Mouse (Mus musculus) embryonic facial prominence, embryonic 13.5 days (tissue): ENCODE results near the gene Iqgap1. TPM values are rescaled to one million over a fixed set of nuclear protein-coding genes. Genes with fewer than 3 reads are reported as not detected.

Experiments
- ATAC-seq: fragments of 200-750 bp; cut with Nextera tagmentation; 2 replicates; pipeline ENCODE4 v1.8.0; 2017; ENCODE audit warnings: low read depth; ENCODE audit not compliant: insufficient number of reproducible peaks, insufficient read depth, low FRiP score, low TSS enrichment
- H3K27ac ChIP-seq: fragments of 300-500 bp; sonication (generic); 2 replicates; pipeline ENCODE4 v1.5.1; 2015; ENCODE audit warnings: moderate library complexity, mild to moderate bottlenecking, inconsistent platforms
- H3K27me3 ChIP-seq: fragments of 300-500 bp; sonication (generic); 2 replicates; pipeline ENCODE4 v1.6.1; 2015; ENCODE audit warnings: mild to moderate bottlenecking, inconsistent platforms
- H3K36me3 ChIP-seq: fragments of 300-500 bp; sonication (generic); 2 replicates; pipeline ENCODE4 v1.6.1; 2015; ENCODE audit warnings: mild to moderate bottlenecking, inconsistent platforms
- H3K4me1 ChIP-seq: fragments of 300-500 bp; sonication (generic); 2 replicates; pipeline ENCODE4 v1.6.1; 2015; ENCODE audit warnings: inconsistent platforms
- H3K4me2 ChIP-seq: fragments of 300-500 bp; sonication (generic); 2 replicates; pipeline ENCODE4 v1.6.1; 2015; ENCODE audit warnings: moderate library complexity, mild to moderate bottlenecking, inconsistent platforms
- H3K4me3 ChIP-seq: fragments of 300-500 bp; sonication (generic); 2 replicates; pipeline ENCODE4 v1.5.1; 2015; ENCODE audit warnings: mild to moderate bottlenecking, inconsistent platforms
- H3K9ac ChIP-seq: fragments of 300-500 bp; sonication (generic); 2 replicates; pipeline ENCODE4 v1.6.1; 2015; ENCODE audit warnings: mild to moderate bottlenecking, inconsistent platforms
- H3K9me3 ChIP-seq: fragments of 300-500 bp; sonication (generic); 2 replicates; pipeline ENCODE4 v1.6.1; 2016; ENCODE audit warnings: inconsistent platforms
- WGBS: fragments of 180-500 bp; shearing (Covaris S2); methylation state at CpG from one replicate; pipeline ENCODE4 v1.1.7; 2015; ENCODE audit warnings: mixed read lengths; 5-methylcytosine and 5-hydroxymethylcytosine counted together
- polyA plus RNA-seq: library from polyadenylated mRNA; unstranded; fragments of >200 nt; fragmentation: Nextera tagmentation; extraction: Ambion mirVana; gene quantifications from 2 replicates; pipeline ENCODE4 v1.2.1, GENCODE M21; 2015

Gene Iqgap1
- polyA plus RNA-seq, 1 experiment from 2014 or later, result 56.0 TPM

GRCm38 (mm10) chr7:80796805-80797567 lies 28.8 kb downstream of the Iqgap1 start:
- Histone ChIP-seq H3K36me3 (peaks cover 53% of the 10 kb centered on the region), H3K4me1 (peaks cover 5% of the 10 kb centered on the region), H3K4me2 (no peak overlapping the region), H3K4me3 (no peak overlapping the region), H3K27ac (0 out of 2 replicates have a peak overlapping the region, but pooled peaks have one; percentile 5), H3K9me3 (peaks cover 3% of the 10 kb centered on the region; the same call in 1 of the 2 replicates), H3K9ac (no peak overlapping the region), H3K27me3 (no peaks in the 10 kb centered on the region)
- no peak for ATAC-seq
- 78% methylated on average over 15 of the region's 15 CpGs for WGBS

GRCm38 (mm10) chr7:80796258-80796657 lies 29.5 kb downstream of the Iqgap1 start:
- H3K9me3 ChIP-seq, result peaks cover 3% of the 10 kb centered on the region; the same call in 1 of the 2 replicates
- H3K4me3 ChIP-seq, result no peak overlapping the region
- H3K9ac ChIP-seq, result no peak overlapping the region
- WGBS, result 82% methylated on average over 6 of the region's 6 CpGs
- H3K4me1 ChIP-seq, result peaks cover 5% of the 10 kb centered on the region; the same call in 1 of the 2 replicates
- peaks cover 53% of the 10 kb centered on the region for H3K36me3 ChIP-seq
- no peak overlapping the region for H3K4me2 ChIP-seq
- H3K27me3 ChIP-seq, result no peaks in the 10 kb centered on the region
- no peak for ATAC-seq
- H3K27ac ChIP-seq, result 0 out of 2 replicates have a peak overlapping the region, but pooled peaks have one; percentile 19

DNA sequence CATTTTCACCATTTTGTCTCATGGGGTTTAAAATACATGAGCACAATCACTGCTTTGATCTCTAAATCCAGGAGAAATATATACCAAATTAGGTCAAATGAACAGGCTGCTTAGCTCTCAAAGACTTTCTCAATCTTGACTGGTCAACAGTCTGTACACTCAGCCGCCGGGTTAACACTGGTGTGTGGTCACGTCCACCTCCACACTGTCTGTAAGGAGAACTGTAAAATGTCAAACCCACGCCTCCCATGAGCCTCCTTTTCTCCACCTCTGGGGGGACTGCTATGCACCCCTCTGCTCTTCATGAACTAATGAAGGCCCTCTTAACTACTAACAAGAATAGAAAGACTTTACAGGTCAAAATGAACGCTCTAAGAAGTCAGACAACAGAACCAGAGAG lies 36.2 kb downstream of the Iqgap1 start:
- 72% methylated on average over 5 of the region's 5 CpGs for WGBS
- peaks cover 3% of the 10 kb centered on the region; the same call in 1 of the 2 replicates for H3K9me3 ChIP-seq
- H3K4me1 ChIP-seq, result peaks cover 26% of the 10 kb centered on the region
- no peak overlapping the region for H3K4me3 ChIP-seq
- H3K9ac ChIP-seq, result no peak overlapping the region
- no peak overlapping the region for H3K27ac ChIP-seq
- peaks cover 9% of the 10 kb centered on the region for H3K36me3 ChIP-seq
- H3K4me2 ChIP-seq, result no peak overlapping the region
- ATAC-seq, result no peak
- H3K27me3 ChIP-seq, result no peaks in the 10 kb centered on the region

DNA sequence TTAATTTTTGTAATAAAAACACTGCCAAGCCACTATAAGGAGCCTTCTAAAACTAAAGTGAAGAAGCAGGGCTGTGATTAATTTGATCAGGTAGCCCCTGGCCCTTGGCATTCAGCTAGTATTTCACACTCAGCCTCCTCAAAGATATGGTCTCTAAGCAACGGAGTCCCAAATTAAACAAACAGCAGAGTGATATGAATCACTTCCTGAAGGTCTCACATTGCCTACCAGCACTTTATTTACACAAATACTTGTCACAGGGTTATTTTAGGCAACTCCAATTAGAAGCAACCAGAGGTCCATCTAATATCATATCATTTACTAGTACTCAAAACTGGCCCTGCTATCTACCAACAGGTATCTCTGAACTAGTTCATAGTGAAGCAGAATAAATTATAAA lies 36.7 kb downstream of the Iqgap1 start:
- H3K4me1 ChIP-seq, result peaks cover 26% of the 10 kb centered on the region
- no peak overlapping the region for H3K27ac ChIP-seq
- no peaks in the 10 kb centered on the region for H3K27me3 ChIP-seq
- H3K4me3 ChIP-seq, result no peak overlapping the region
- ATAC-seq, result no peak
- peaks cover 9% of the 10 kb centered on the region for H3K36me3 ChIP-seq
- H3K4me2 ChIP-seq, result no peak overlapping the region
- peaks cover 3% of the 10 kb centered on the region; the same call in 1 of the 2 replicates for H3K9me3 ChIP-seq
- no peak overlapping the region for H3K9ac ChIP-seq
- WGBS, result 20% methylated on average over 1 of the region's 1 CpGs

DNA sequence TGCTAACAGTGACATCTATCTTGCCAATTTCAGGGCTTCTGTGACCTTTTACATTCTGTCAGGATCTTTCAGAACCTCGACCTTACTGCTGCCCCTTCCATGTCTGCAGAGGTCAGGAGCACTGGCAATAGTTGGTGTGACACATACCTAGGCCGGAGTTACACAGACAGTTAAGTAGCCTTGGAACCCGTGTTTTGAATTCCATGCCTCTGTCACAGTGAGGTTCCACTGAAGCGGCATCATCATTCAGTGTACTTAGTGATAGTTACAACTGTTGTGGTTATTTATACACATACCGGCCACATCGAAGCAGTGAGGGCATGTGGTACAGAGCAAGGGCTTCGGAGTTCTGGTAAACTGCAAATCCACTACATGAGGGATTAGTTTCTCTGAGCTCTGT lies 37.8 kb downstream of the Iqgap1 start:
- no peaks in the 10 kb centered on the region for H3K27me3 ChIP-seq
- peaks cover 5% of the 10 kb centered on the region for H3K36me3 ChIP-seq
- H3K4me3 ChIP-seq, result no peak overlapping the region
- ATAC-seq, result no peak
- H3K4me2 ChIP-seq, result no peak overlapping the region
- no peak overlapping the region for H3K27ac ChIP-seq
- peaks cover 32% of the 10 kb centered on the region for H3K4me1 ChIP-seq
- H3K9me3 ChIP-seq, result no peaks in the 10 kb centered on the region
- H3K9ac ChIP-seq, result no peak overlapping the region
- 89% methylated on average over 7 of the region's 7 CpGs for WGBS

DNA sequence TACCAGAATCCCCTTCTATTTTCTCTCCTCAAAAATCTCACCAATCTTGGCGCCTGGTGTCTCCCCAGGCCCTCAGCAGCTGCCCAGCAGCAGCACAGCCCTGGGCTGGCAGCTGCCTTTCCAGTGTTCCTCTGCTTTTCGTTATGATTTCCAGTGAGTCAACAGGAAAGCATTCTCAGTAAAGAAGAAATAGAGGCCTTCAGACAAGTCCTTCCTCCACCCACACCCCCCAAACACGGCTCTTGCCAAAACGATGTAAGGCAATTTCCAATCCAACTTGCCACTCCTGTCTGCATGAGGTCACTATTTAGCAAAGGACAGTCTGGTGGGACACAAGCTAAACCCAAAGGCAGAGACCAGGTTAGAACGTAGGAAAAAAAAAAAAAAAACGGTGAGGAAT lies 39.0 kb downstream of the Iqgap1 start:
- Histone ChIP-seq H3K9me3 (no peaks in the 10 kb centered on the region), H3K27ac (peak overlapping the region; percentile 55; the same call in 1 of the 2 replicates), H3K4me1 (peaks cover 41% of the 10 kb centered on the region), H3K36me3 (no peaks in the 10 kb centered on the region), H3K27me3 (no peaks in the 10 kb centered on the region), H3K4me2 (no peak overlapping the region), H3K4me3 (no peak overlapping the region), H3K9ac (0 out of 2 replicates have a peak overlapping the region, but pooled peaks have one; percentile 0)
- WGBS, result 55% methylated on average over 6 of the region's 6 CpGs
- ATAC-seq, result no peak

DNA sequence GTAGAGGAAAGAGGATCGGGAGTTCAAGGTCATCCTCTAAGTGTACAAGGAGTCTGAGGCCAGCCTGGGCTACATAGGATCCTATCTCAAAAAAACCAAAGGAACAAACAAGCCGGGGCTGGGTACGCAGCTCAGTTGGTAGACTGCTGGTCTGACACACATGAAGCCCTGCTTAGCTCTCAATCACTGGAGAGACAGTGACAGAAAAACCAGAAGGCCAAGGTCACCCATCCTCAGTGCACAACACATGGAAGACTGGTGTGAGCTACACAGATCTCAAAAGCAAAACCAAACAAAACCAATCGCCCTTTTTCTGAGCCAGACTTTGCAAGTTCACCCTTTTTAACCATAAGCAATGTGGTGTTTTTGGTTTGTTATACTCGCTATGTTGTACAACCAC lies 41.9 kb downstream of the Iqgap1 start:
- Histone ChIP-seq H3K4me3 (no peak overlapping the region), H3K4me2 (no peak overlapping the region), H3K36me3 (no peaks in the 10 kb centered on the region), H3K27ac (no peak overlapping the region), H3K4me1 (peaks cover 40% of the 10 kb centered on the region), H3K27me3 (no peaks in the 10 kb centered on the region), H3K9ac (no peak overlapping the region), H3K9me3 (no peaks in the 10 kb centered on the region)
- ATAC-seq, result no peak
- 84% methylated on average over 5 of the region's 5 CpGs for WGBS

GRCm38 (mm10) chr7:80782155-80783109 lies 43.3 kb downstream of the Iqgap1 start:
- H3K4me2 ChIP-seq, result no peak overlapping the region
- no peaks in the 10 kb centered on the region for H3K27me3 ChIP-seq
- H3K27ac ChIP-seq, result 0 out of 2 replicates have a peak overlapping the region, but pooled peaks have one; percentile 17
- no peak for ATAC-seq
- no peaks in the 10 kb centered on the region for H3K36me3 ChIP-seq
- no peak overlapping the region for H3K4me3 ChIP-seq
- 61% methylated on average over 17 of the region's 17 CpGs for WGBS
- peaks cover 39% of the 10 kb centered on the region for H3K4me1 ChIP-seq
- H3K9me3 ChIP-seq, result no peaks in the 10 kb centered on the region
- no peak overlapping the region for H3K9ac ChIP-seq

DNA sequence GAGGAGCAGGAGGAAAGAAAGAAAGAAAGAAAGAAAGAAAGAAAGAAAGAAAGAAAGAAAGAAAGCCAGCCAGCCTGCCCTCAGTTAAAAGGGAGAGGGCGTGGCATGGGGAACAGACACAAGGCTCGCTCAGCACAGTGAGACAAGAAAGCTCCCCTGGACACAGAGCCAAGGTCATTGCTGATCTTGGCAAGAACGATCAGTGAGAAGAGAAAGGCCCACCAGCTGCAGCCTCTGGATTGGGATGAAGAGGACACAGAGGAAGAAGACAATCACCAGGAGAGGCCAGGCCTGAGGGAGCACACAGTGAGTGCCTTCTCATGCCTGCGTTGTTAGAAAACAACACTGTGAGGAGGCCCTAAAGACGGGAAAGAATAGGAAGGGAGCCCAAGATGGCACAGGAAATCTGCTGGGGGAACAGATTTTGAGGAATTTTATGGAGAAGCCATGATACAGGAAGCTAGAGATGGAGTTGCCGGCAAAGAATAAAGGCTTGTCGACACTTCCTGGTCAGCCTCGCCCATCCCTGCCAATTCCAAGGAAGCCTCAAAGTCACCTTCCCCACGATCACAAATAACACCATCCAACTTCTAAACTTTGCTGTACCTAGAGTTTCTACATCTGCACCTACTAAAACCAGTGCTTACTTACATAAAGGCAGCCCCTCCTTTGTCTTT lies 44.2 kb downstream of the Iqgap1 start:
- H3K36me3 ChIP-seq, result no peaks in the 10 kb centered on the region
- H3K9me3 ChIP-seq, result no peaks in the 10 kb centered on the region
- H3K4me2 ChIP-seq, result no peak overlapping the region
- no peak overlapping the region for H3K4me3 ChIP-seq
- H3K27ac ChIP-seq, result no peak overlapping the region
- no peak overlapping the region for H3K9ac ChIP-seq
- peaks cover 38% of the 10 kb centered on the region for H3K4me1 ChIP-seq
- WGBS, result 76% methylated on average over 9 of the region's 9 CpGs
- no peak for ATAC-seq
- H3K27me3 ChIP-seq, result no peaks in the 10 kb centered on the region

- 0 out of 2 replicates have a peak overlapping the region, but pooled peaks have one; percentile 17 for H3K9ac ChIP-seq
- WGBS, result 54% methylated on average over 12 of the region's 12 CpGs
- peak; percentile 82 for ATAC-seq
- H3K9me3 ChIP-seq, result no peaks in the 10 kb centered on the region
- no peak overlapping the region for H3K4me3 ChIP-seq
- no peaks in the 10 kb centered on the region for H3K36me3 ChIP-seq
- H3K4me1 ChIP-seq, result peaks cover 39% of the 10 kb centered on the region
- peak overlapping the region; percentile 90 for H3K27ac ChIP-seq
- no peaks in the 10 kb centered on the region for H3K27me3 ChIP-seq
- peak overlapping the region; percentile 41; the same call in 1 of the 2 replicates for H3K4me2 ChIP-seq
Measured at GRCm38 (mm10) chr7:80778958-80779669, 46.7 kb downstream of the Iqgap1 start.
